Mouse (Mus musculus) midbrain, embryonic 11.5 days (tissue): ENCODE results near the gene Gm13272. TPM values are rescaled to one million over a fixed set of nuclear protein-coding genes. Genes with fewer than 3 reads are reported as not detected.
"Not testable (repeated sequence)": the region's sequence is repeated elsewhere in the genome, so short reads cannot be mapped to it uniquely, and the experiment has no call there.

ENCODE experiments used
- ATAC-seq: fragments of 200-750 bp; cut with Nextera tagmentation; 2 replicates; pipeline ENCODE4 v1.8.0; 2017; ENCODE audit warnings: moderate TSS enrichment, moderate library complexity; ENCODE audit not compliant: low FRiP score
- DNase-seq: peaks from one replicate; pipeline ENCODE4 v3.0.0; 2015; ENCODE audit warnings: low spot score; ENCODE audit errors: missing footprints
- H3K27ac ChIP-seq: fragments of 300-500 bp; sonication (generic); 2 replicates; pipeline ENCODE4 v1.5.1; 2014; ENCODE audit warnings: low read depth, low read length
- H3K27me3 ChIP-seq: fragments of 300-500 bp; sonication (generic); 2 replicates; pipeline ENCODE4 v1.6.1; 2014; ENCODE audit warnings: mild to moderate bottlenecking, low read length, moderate library complexity, mixed read lengths; ENCODE audit not compliant: control insufficient read depth, insufficient read depth
- H3K36me3 ChIP-seq: fragments of 300-500 bp; sonication (generic); 2 replicates; pipeline ENCODE4 v1.6.1; 2014; ENCODE audit warnings: mild to moderate bottlenecking, low read length, moderate library complexity, mixed read lengths; ENCODE audit not compliant: control insufficient read depth, insufficient read depth
- H3K4me1 ChIP-seq: fragments of 300-500 bp; sonication (generic); 2 replicates; pipeline ENCODE4 v1.6.1; 2014; ENCODE audit warnings: low read length; ENCODE audit not compliant: control insufficient read depth, insufficient read depth
- H3K4me2 ChIP-seq: fragments of 300-500 bp; sonication (generic); 2 replicates; pipeline ENCODE4 v1.6.1; 2014; ENCODE audit warnings: mild to moderate bottlenecking, moderate library complexity
- H3K4me3 ChIP-seq: fragments of 300-500 bp; sonication (generic); 2 replicates; pipeline ENCODE4 v1.5.1; 2014; ENCODE audit warnings: low read depth, low read length
- H3K9ac ChIP-seq: fragments of 300-500 bp; sonication (generic); 2 replicates; pipeline ENCODE4 v1.6.1; 2014; ENCODE audit warnings: low read length
- H3K9me3 ChIP-seq: fragments of 300-500 bp; sonication (generic); 2 replicates; pipeline ENCODE4 v1.6.1; 2016; ENCODE audit warnings: low read length; ENCODE audit not compliant: control insufficient read depth
- WGBS: fragments of 180-500 bp; shearing (Covaris S2); extraction: QIAGEN DNeasy Blood & Tissue Kit; methylation state at CpG from one replicate; pipeline ENCODE4 v1.1.7; 2014; 5-methylcytosine and 5-hydroxymethylcytosine counted together
- polyA plus RNA-seq: library from polyadenylated mRNA; unstranded; fragments of >200 nt; fragmentation: Nextera tagmentation; extraction: Ambion mirVana; gene quantifications from 2 replicates; pipeline ENCODE4 v1.2.1, GENCODE M21; 2014

Gene Gm13272
- polyA plus RNA-seq, 1 experiment from 2014 or later, result not detected

DNA sequence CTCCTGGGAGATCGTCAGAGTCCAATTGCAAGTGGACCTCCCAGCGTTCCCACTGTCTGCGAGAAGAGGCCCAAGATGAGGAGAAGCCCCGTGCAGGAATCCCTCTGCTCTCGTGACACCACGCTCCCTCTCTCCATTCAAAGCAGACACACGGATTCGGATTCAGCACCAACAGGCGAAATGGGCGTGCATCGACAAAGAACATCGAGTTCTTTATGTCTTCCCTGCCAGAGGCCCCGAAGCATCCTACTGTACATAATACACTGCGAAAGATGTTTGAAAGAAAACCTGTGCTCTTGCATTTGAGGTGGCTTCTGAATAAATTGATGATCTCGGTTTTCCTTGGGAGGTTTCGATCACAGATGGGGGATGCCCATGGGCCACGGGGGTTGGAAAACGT is 670 bp downstream of the Gm13272 start:
- H3K4me2 ChIP-seq, H3K9ac ChIP-seq, H3K36me3 ChIP-seq, ATAC-seq, H3K27ac ChIP-seq, H3K4me1 ChIP-seq, H3K4me3 ChIP-seq, H3K27me3 ChIP-seq, H3K9me3 ChIP-seq: not testable (repeated sequence)
- 46% methylated on average over 14 of the region's 18 CpGs for WGBS
- DNase-seq, result peak; percentile 4

DNA sequence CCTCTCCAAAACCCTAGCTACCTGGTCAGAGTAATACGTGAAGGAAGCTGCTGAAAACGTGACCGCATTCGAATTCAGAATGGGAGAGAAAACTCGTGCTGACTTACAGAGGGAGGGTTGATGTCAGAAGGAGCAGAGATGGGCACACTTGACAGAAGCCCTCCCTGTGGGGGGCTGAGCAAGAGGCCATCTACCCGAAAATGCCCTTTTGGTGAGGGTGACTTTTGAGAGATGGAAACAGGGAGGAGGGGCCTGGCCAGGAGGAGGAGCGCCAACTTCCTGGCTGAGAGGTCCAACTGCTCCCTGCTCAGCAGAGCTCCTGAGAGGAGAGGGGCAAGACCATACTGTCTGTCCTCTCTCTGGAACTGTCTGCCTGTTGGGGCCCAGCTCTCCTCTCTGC is 2.2 kb downstream of the Gm13272 start, which contains the start of gene Ifnz:
Gene Ifnz, plus strand, starts transcription at position 301 of the 400 bp plus-strand sequence.
- H3K27me3 ChIP-seq, H3K36me3 ChIP-seq, H3K27ac ChIP-seq, H3K9ac ChIP-seq, H3K4me1 ChIP-seq, H3K9me3 ChIP-seq, ATAC-seq, DNase-seq, H3K4me3 ChIP-seq: not testable (repeated sequence)
- WGBS, result 19% methylated on average over 3 of the region's 7 CpGs
- peak within 1 kb of the TSS; percentile 23; the same call in 1 of the 2 replicates for H3K4me2 ChIP-seq

DNA sequence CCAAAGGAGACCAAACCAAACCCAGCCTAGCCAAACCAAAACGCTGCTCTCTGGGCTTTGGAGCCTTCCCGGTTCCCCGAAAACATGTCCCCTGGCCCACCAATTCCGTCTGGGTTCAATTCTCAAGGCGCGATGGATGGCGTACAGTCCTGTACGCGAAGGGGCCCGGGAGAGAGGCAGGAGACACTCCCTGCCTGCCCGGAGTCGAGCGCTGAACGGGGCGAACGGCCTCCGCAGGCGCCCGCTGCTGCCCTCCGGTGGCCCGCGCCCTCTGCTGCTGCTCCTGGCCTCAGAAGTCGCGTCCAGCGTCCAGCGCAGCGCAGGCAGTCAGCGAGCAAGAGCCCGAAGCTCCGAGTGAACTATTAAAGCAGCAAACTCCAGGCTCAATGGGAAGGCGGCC is 2.7 kb downstream of the Gm13272 start:
- H3K4me2 ChIP-seq, result peak overlapping the region; percentile 23; the same call in 1 of the 2 replicates
- H3K27me3 ChIP-seq, H3K36me3 ChIP-seq, H3K9ac ChIP-seq, H3K9me3 ChIP-seq, H3K4me1 ChIP-seq, H3K27ac ChIP-seq, H3K4me3 ChIP-seq, DNase-seq, ATAC-seq: not testable (repeated sequence)
- 3% methylated on average over 7 of the region's 31 CpGs for WGBS

DNA sequence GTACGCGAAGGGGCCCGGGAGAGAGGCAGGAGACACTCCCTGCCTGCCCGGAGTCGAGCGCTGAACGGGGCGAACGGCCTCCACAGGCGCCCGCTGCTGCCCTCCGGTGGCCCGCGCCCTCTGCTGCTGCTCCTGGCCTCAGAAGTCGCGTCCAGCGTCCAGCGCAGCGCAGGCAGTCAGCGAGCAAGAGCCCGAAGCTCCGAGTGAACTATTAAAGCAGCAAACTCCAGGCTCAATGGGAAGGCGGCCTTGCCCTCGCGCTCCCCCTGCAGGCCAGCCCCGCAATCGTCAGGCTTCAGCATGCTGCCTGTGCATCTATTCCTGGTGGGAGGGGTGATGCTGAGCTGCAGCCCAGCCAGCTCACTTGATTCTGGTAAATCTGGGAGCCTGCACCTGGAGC is 5.8 kb downstream of the Gm13272 start, which contains the start of gene Gm13276:
Gene Gm13276, plus strand, starts transcription at position 301 of the 400 bp plus-strand sequence.
- not testable (repeated sequence) for H3K4me2 ChIP-seq, H3K4me3 ChIP-seq, H3K27me3 ChIP-seq, H3K9me3 ChIP-seq, H3K36me3 ChIP-seq, H3K27ac ChIP-seq, DNase-seq, ATAC-seq, H3K4me1 ChIP-seq, H3K9ac ChIP-seq
- no CpG with 5 or more reads among the region's 27 CpGs for WGBS

DNA sequence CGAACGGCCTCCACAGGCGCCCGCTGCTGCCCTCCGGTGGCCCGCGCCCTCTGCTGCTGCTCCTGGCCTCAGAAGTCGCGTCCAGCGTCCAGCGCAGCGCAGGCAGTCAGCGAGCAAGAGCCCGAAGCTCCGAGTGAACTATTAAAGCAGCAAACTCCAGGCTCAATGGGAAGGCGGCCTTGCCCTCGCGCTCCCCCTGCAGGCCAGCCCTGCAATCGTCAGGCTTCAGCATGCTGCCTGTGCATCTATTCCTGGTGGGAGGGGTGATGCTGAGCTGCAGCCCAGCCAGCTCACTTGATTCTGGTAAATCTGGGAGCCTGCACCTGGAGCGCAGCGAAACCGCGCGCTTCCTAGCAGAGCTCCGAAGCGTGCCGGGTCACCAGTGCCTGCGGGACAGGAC is 8.8 kb downstream of the Gm13272 start, which contains the start of gene Gm13277:
Gene Gm13277, plus strand, starts transcription at position 231 of the 400 bp plus-strand sequence.
- not testable (repeated sequence) for H3K4me2 ChIP-seq, H3K4me3 ChIP-seq, H3K9me3 ChIP-seq, H3K27me3 ChIP-seq, H3K36me3 ChIP-seq, ATAC-seq, H3K27ac ChIP-seq, DNase-seq, H3K4me1 ChIP-seq, H3K9ac ChIP-seq
- 0% methylated on average over 1 of the region's 28 CpGs for WGBS

DNA sequence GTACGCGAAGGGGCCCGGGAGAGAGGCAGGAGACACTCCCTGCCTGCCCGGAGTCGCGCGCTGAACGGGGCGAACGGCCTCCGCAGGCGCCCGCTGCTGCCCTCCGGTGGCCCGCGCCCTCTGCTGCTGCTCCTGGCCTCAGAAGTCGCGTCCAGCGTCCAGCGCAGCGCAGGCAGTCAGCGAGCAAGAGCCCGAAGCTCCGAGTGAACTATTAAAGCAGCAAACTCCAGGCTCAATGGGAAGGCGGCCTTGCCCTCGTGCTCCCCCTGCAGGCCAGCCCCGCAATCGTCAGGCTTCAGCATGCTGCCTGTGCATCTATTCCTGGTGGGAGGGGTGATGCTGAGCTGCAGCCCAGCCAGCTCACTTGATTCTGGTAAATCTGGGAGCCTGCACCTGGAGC is 11.6 kb downstream of the Gm13272 start, which contains the start of gene Gm13278:
Gene Gm13278, plus strand, starts transcription at position 301 of the 400 bp plus-strand sequence.
- H3K27ac ChIP-seq, H3K4me3 ChIP-seq, H3K4me1 ChIP-seq, H3K36me3 ChIP-seq, ATAC-seq, H3K27me3 ChIP-seq, H3K4me2 ChIP-seq, H3K9me3 ChIP-seq, H3K9ac ChIP-seq, DNase-seq: not testable (repeated sequence)
- no CpG with 5 or more reads among the region's 28 CpGs for WGBS

DNA sequence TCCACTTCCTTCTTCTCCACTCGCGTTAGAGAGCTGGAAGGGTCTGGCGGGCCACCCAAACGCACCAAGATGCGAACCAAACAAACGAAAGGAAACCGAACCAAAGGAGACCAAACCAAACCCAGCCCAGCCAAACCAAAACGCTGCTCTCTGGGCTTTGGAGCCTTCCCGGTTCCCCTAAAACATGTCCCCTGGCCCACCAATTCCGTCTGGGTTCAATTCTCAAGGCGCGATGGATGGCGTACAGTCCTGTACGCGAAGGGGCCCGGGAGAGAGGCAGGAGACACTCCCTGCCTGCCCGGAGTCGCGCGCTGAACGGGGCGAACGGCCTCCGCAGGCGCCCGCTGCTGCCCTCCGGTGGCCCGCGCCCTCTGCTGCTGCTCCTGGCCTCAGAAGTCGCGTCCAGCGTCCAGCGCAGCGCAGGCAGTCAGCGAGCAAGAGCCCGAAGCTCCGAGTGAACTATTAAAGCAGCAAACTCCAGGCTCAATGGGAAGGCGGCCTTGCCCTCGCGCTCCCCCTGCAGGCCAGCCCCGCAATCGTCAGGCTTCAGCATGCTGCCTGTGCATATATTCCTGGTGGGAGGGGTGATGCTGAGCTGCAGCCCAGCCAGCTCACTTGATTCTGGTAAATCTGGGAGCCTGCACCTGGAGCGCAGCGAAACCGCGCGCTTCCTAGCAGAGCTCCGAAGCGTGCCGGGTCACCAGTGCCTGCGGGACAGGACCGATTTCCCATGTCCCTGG is 14.5 kb downstream of the Gm13272 start, which contains the start of gene Gm13275:
Gene Gm13275, plus strand, starts transcription at position 552 of the 740 bp plus-strand sequence.
- H3K4me3 ChIP-seq, H3K9ac ChIP-seq, H3K4me2 ChIP-seq, ATAC-seq, H3K4me1 ChIP-seq, H3K9me3 ChIP-seq, H3K27me3 ChIP-seq, H3K27ac ChIP-seq, DNase-seq, H3K36me3 ChIP-seq: not testable (repeated sequence)
- 0% methylated on average over 5 of the region's 52 CpGs for WGBS

DNA sequence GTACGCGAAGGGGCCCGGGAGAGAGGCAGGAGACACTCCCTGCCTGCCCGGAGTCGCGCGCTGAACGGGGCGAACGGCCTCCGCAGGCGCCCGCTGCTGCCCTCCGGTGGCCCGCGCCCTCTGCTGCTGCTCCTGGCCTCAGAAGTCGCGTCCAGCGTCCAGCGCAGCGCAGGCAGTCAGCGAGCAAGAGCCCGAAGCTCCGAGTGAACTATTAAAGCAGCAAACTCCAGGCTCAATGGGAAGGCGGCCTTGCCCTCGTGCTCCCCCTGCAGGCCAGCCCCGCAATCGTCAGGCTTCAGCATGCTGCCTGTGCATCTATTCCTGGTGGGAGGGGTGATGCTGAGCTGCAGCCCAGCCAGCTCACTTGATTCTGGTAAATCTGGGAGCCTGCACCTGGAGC is 17.4 kb downstream of the Gm13272 start, which contains the start of gene Gm13279:
Gene Gm13279, plus strand, starts transcription at position 301 of the 400 bp plus-strand sequence.
- not testable (repeated sequence) for H3K9ac ChIP-seq, H3K4me3 ChIP-seq, H3K27ac ChIP-seq, H3K9me3 ChIP-seq, H3K36me3 ChIP-seq, H3K4me1 ChIP-seq, H3K4me2 ChIP-seq, H3K27me3 ChIP-seq, DNase-seq, ATAC-seq
- no CpG with 5 or more reads among the region's 28 CpGs for WGBS

DNA sequence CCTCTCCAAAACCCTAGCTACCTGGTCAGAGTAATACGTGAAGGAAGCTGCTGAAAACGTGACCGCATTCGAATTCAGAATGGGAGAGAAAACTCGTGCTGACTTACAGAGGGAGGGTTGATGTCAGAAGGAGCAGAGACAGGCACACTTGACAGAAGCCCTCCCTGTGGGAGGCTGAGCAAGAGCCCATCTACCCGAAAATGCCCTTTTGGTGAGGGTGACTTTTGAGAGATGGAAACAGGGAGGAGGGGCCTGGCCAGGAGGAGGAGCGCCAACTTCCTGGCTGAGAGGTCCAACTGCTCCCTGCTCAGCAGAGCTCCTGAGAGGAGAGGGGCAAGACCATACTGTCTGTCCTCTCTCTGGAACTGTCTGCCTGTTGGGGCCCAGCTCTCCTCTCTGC is 19.7 kb downstream of the Gm13272 start, which contains the start of gene Gm13285:
Gene Gm13285, plus strand, starts transcription at position 301 of the 400 bp plus-strand sequence.
- H3K4me1 ChIP-seq, ATAC-seq, H3K4me3 ChIP-seq, H3K9ac ChIP-seq, DNase-seq, H3K4me2 ChIP-seq, H3K27ac ChIP-seq, H3K27me3 ChIP-seq, H3K36me3 ChIP-seq, H3K9me3 ChIP-seq: not testable (repeated sequence)
- 7% methylated on average over 3 of the region's 7 CpGs for WGBS
